Mouse (Mus musculus) inflammation-experienced regulatory T-cells, adult 6 months (primary cell): ENCODE measurements around the gene Pglyrp1. TPM values are rescaled to one million over a fixed set of nuclear protein-coding genes. Genes with fewer than 3 reads are reported as not detected.

ENCODE experiments used
- polyA plus RNA-seq, 3 experiments: library from polyadenylated mRNA; unstranded; fragments of 100-300 nt; shearing (Covaris generic); gene quantifications; one replicate each; pipeline ENCODE4 v1.2.1; 2017

The Pglyrp1 gene
- polyA plus RNA-seq, 3 experiments from 2014 or later: 200 to 462 (median 264) TPM

Other genes starting within 250 kb of the Pglyrp1 start
- gene Psg21, start 214.6 kb upstream of the Pglyrp1 start, polyA plus RNA-seq: not detected
- gene Psg20, start 185.1 kb upstream of the Pglyrp1 start, polyA plus RNA-seq: not detected
- gene Psg22, start 153.2 kb upstream of the Pglyrp1 start, polyA plus RNA-seq: not detected
- gene Psg19, start 72.8 kb upstream of the Pglyrp1 start, polyA plus RNA-seq: not detected
- gene Psg17, start 49.7 kb upstream of the Pglyrp1 start, polyA plus RNA-seq: not detected
- under 1 TPM; 0.57 to 0.67 (median 0.58) TPM for gene Mill2, start 31.4 kb upstream of the Pglyrp1 start, polyA plus RNA-seq
- gene Ccdc61, start 39.1 kb downstream of the Pglyrp1 start, polyA plus RNA-seq: 1 to 10 TPM; 5.8 to 8.6 (median 6.7) TPM
- under 1 TPM in 1 of 3 experiments, not detected in 2; 0.05 TPM for gene Nova2, start 54.6 kb downstream of the Pglyrp1 start, polyA plus RNA-seq
- gene Nanos2, start 116.1 kb downstream of the Pglyrp1 start, polyA plus RNA-seq: not detected
- gene Mypop, start 119.9 kb downstream of the Pglyrp1 start, polyA plus RNA-seq: 1 to 10 TPM; 2.1 to 2.7 (median 2.6) TPM
- 1 to 10 TPM; 1.1 to 2.6 (median 1.9) TPM for gene Irf2bp1, start 132.7 kb downstream of the Pglyrp1 start, polyA plus RNA-seq
- not detected for gene Foxa3, start 152.2 kb downstream of the Pglyrp1 start, polyA plus RNA-seq
- gene Sympk, start 153.0 kb downstream of the Pglyrp1 start, polyA plus RNA-seq: 10 to 100 TPM in 1 of 3 experiments, 1 to 10 TPM in 2; 8.2 to 12.2 (median 9.2) TPM
- gene Rsph6a, start 183.4 kb downstream of the Pglyrp1 start, polyA plus RNA-seq: not detected
- gene Dmwd, start 204.9 kb downstream of the Pglyrp1 start, polyA plus RNA-seq: under 1 TPM in 1 of 3 experiments, not detected in 2; 0.27 TPM
- gene Dmpk, start 212.5 kb downstream of the Pglyrp1 start, polyA plus RNA-seq: not detected
- gene Six5, start 223.3 kb downstream of the Pglyrp1 start, polyA plus RNA-seq: 1 to 10 TPM in 2 of 3 experiments, under 1 TPM in 1; 0.15 to 1.2 (median 1.0) TPM
- gene Gm4969, start 247.0 kb downstream of the Pglyrp1 start, polyA plus RNA-seq: under 1 TPM in 1 of 3 experiments, not detected in 2; 0.11 TPM
- gene Fbxo46, start 248.5 kb downstream of the Pglyrp1 start, polyA plus RNA-seq: 10 to 100 TPM; 18.3 to 20.6 (median 20.0) TPM